Mouse (Mus musculus) heart, postnatal 0 days (tissue): ENCODE results near the gene Bicd1. TPM values are rescaled to one million over a fixed set of nuclear protein-coding genes. Genes with fewer than 3 reads are reported as not detected.

ENCODE experiments used
- ATAC-seq: fragments of 200-750 bp; cut with Nextera tagmentation; 2 replicates; pipeline ENCODE4 v1.8.0; 2017; ENCODE audit warnings: low read depth, moderate number of reproducible peaks, moderate library complexity; ENCODE audit not compliant: insufficient read depth
- DNase-seq: peaks from one replicate; pipeline ENCODE4 v3.0.0-alpha.2; 2016; ENCODE audit warnings: low spot score
- H3K27ac ChIP-seq: fragments of 300-500 bp; sonication (generic); 2 replicates; pipeline ENCODE4 v1.5.1; 2014; ENCODE audit warnings: low read depth, mild to moderate bottlenecking
- H3K27me3 ChIP-seq: fragments of 300-500 bp; sonication (generic); 2 replicates; pipeline ENCODE4 v1.6.1; 2014; ENCODE audit warnings: low read length, mixed read lengths; ENCODE audit not compliant: control insufficient read depth, insufficient read depth
- H3K36me3 ChIP-seq: fragments of 300-500 bp; sonication (generic); replicated peaks from 2 replicates; pipeline ENCODE4 v1.6.1; 2014; ENCODE audit warnings: low read length, mixed read lengths; ENCODE audit not compliant: control insufficient read depth, insufficient read depth
- H3K4me1 ChIP-seq: fragments of 300-500 bp; sonication (generic); 2 replicates; pipeline ENCODE4 v1.6.1; 2014; ENCODE audit warnings: antibody characterized with exemption; ENCODE audit not compliant: control insufficient read depth, insufficient read depth
- H3K4me2 ChIP-seq: fragments of 300-500 bp; sonication (generic); 2 replicates; pipeline ENCODE4 v1.6.1; 2014; ENCODE audit warnings: low read depth, mild to moderate bottlenecking, low read length, moderate library complexity
- H3K4me3 ChIP-seq: fragments of 300-500 bp; sonication (generic); 2 replicates; pipeline ENCODE4 v1.5.1; 2014; ENCODE audit warnings: low read depth, low read length
- H3K9ac ChIP-seq: fragments of 300-500 bp; sonication (generic); replicated peaks from 2 replicates; pipeline ENCODE4 v1.6.1; 2014; ENCODE audit warnings: low read depth, low read length, mixed read lengths
- H3K9me3 ChIP-seq: fragments of 300-500 bp; sonication (generic); replicated peaks from 2 replicates; pipeline ENCODE4 v1.6.1; 2016; ENCODE audit warnings: low read length; ENCODE audit not compliant: control insufficient read depth
- CTCF ChIP-seq: IDR thresholded peaks from 2 replicates; pipeline ENCODE4 v1.5.1; 2016; ENCODE audit warnings: antibody characterized with exemption, control low read depth, low read depth
- EP300 ChIP-seq: IDR thresholded peaks from 2 replicates; pipeline ENCODE4 v1.6.1; 2016; ENCODE audit warnings: antibody characterized with exemption, low read depth
- WGBS: fragments of 180-500 bp; shearing (Covaris S2); extraction: QIAGEN DNeasy Blood & Tissue Kit; methylation state at CpG from one replicate; pipeline ENCODE4 v1.1.7; 2014; 5-methylcytosine and 5-hydroxymethylcytosine counted together
- polyA plus RNA-seq: library from polyadenylated mRNA; unstranded; fragments of >200 nt; fragmentation: Nextera tagmentation; extraction: Ambion mirVana; gene quantifications from 2 replicates; pipeline ENCODE4 v1.2.1, GENCODE M21; 2015
- total RNA-seq: library from RNA; depleted of rRNA; stranded (reverse); fragments of >200 nt; gene quantifications from 2 replicates; pipeline ENCODE4 v1.2.3, GENCODE M21; 2014; ENCODE audit warnings: low replicate concordance

Bicd1 gene
- total and polyA plus RNA-seq, 2 experiments from 2014 or later, result 3.5 to 4.1 TPM

- H3K27me3 ChIP-seq, result no peaks in the 10 kb centered on the region
- TF ChIP-seq EP300 (no peak), CTCF (no peak)
- H3K9me3 ChIP-seq, result no peaks in the 10 kb centered on the region
- ATAC-seq, result no peak
- H3K9ac ChIP-seq, result no peak overlapping the region
- no peak overlapping the region for H3K4me2 ChIP-seq
- no peak overlapping the region for H3K27ac ChIP-seq
- no peak for DNase-seq
- H3K4me3 ChIP-seq, result no peak overlapping the region
- H3K36me3 ChIP-seq, result no peaks in the 10 kb centered on the region
- H3K4me1 ChIP-seq, result no peaks in the 10 kb centered on the region
Observed at GRCm38 (mm10) chr6:149424748-149425147, 16.1 kb downstream of the Bicd1 start.

GRCm38 (mm10) chr6:149439140-149439539, 30.5 kb downstream of the Bicd1 start:
- Histone ChIP-seq H3K36me3 (no peaks in the 10 kb centered on the region), H3K9me3 (peaks cover 6% of the 10 kb centered on the region; the same call in 1 of the 2 replicates), H3K27me3 (no peaks in the 10 kb centered on the region), H3K4me1 (no peaks in the 10 kb centered on the region), H3K27ac (no peak overlapping the region), H3K9ac (no peak overlapping the region), H3K4me2 (no peak overlapping the region), H3K4me3 (no peak overlapping the region)
- TF ChIP-seq CTCF, result peak; percentile 7; the same call in 1 of the 2 replicates
- no peak for TF ChIP-seq EP300
- no peak for ATAC-seq
- DNase-seq, result no peak
- 68% methylated on average over 1 of the region's 1 CpGs for WGBS

- Histone ChIP-seq H3K27ac (no peak overlapping the region), H3K4me2 (no peak overlapping the region), H3K4me3 (no peak overlapping the region), H3K36me3 (no peaks in the 10 kb centered on the region), H3K4me1 (no peaks in the 10 kb centered on the region), H3K9ac (no peak overlapping the region), H3K27me3 (no peaks in the 10 kb centered on the region), H3K9me3 (no peaks in the 10 kb centered on the region)
- 64% methylated on average over 1 of the region's 1 CpGs for WGBS
- DNase-seq, result no peak
- ATAC-seq, result no peak
- TF ChIP-seq CTCF (no peak), EP300 (no peak)
Observed at GRCm38 (mm10) chr6:149442884-149443283, 34.2 kb downstream of the Bicd1 start.

- WGBS, result 62% methylated on average over 10 of the region's 10 CpGs
- Histone ChIP-seq H3K4me2 (no peak overlapping the region), H3K9me3 (peaks cover 6% of the 10 kb centered on the region; the same call in 1 of the 2 replicates), H3K36me3 (no peaks in the 10 kb centered on the region), H3K27ac (no peak overlapping the region), H3K27me3 (no peaks in the 10 kb centered on the region), H3K4me1 (no peaks in the 10 kb centered on the region), H3K9ac (no peak overlapping the region), H3K4me3 (no peak overlapping the region)
- DNase-seq (no peak), ATAC-seq (no peak)
- TF ChIP-seq EP300 (no peak), CTCF (no peak)
Observed at GRCm38 (mm10) chr6:149445854-149446253, 37.2 kb downstream of the Bicd1 start.

- Histone ChIP-seq H3K4me1 (no peaks in the 10 kb centered on the region), H3K27ac (no peak overlapping the region), H3K9me3 (no peaks in the 10 kb centered on the region), H3K36me3 (no peaks in the 10 kb centered on the region), H3K9ac (no peak overlapping the region), H3K4me3 (no peak overlapping the region), H3K4me2 (no peak overlapping the region), H3K27me3 (no peaks in the 10 kb centered on the region)
- DNase-seq (no peak), ATAC-seq (no peak)
- TF ChIP-seq CTCF (no peak), EP300 (no peak)
Observed at GRCm38 (mm10) chr6:149457324-149457723, 48.6 kb downstream of the Bicd1 start.

GRCm38 (mm10) chr6:149460971-149461370, 52.3 kb downstream of the Bicd1 start:
- DNase-seq (no peak), ATAC-seq (no peak)
- no peak overlapping the region for H3K9ac ChIP-seq
- TF ChIP-seq CTCF (no peak), EP300 (no peak)
- H3K4me3 ChIP-seq, result no peak overlapping the region
- no peaks in the 10 kb centered on the region for H3K9me3 ChIP-seq
- H3K36me3 ChIP-seq, result no peaks in the 10 kb centered on the region
- no peak overlapping the region for H3K27ac ChIP-seq
- H3K4me2 ChIP-seq, result no peak overlapping the region
- H3K27me3 ChIP-seq, result no peaks in the 10 kb centered on the region
- 13% methylated on average over 1 of the region's 1 CpGs for WGBS
- no peaks in the 10 kb centered on the region for H3K4me1 ChIP-seq
